Mouse (Mus musculus) cerebellum, adult 11 months (tissue): Measurements from ENCODE around the gene Prr12.
A peak's percentile ranks its signal among the peaks of the same experiment; 100 is the strongest.
"Not testable (repeated sequence)": the region's sequence is repeated elsewhere in the genome, so short reads cannot be mapped to it uniquely, and the experiment has no call there.

Source experiments
- DNase-seq: peaks from one replicate; pipeline ENCODE4 v3.0.0; 2022

Gene Prr12

DNA sequence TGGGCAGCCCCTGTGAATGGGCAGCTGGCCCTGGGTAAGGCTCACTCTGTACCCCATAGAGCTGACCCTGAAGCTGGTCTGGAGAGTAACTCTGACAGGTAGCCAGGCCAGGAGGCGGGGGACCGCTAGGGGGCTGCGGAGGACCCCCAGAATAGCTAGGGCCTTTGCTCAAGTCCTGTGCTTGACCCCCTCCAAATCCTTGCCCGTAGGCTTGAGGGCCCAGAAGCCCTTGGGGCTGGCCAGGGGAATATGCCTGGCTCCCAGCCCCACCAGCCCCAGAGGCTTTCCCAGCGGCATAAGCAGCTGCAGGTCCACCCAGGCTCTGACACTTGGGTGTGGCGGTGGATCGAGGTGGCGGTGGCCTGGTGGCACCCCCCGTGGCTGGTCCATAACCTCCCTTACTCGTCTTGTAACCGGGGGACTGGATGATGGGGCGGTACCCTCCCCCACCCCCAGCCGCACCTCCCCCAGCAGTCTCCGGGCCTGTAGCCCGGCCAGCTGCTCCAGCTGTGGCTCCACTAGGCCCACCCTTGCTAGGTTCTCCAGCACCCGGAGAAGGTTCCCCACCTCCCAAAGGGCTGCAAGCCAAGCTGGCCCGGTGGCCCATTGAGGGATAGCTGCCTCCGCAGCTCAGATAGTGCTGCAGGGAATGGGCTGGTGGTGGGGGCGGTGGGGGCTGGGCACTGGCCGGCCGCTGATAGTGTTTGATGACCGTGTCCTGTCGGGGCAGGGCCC lies 3.6 kb downstream of the Prr12 start:
- DNase-seq, result peak; percentile 34

- peak; percentile 43 for DNase-seq
Measured at GRCm38 (mm10) chr7:45048001-45048890, 4.4 kb downstream of the Prr12 start.

DNA sequence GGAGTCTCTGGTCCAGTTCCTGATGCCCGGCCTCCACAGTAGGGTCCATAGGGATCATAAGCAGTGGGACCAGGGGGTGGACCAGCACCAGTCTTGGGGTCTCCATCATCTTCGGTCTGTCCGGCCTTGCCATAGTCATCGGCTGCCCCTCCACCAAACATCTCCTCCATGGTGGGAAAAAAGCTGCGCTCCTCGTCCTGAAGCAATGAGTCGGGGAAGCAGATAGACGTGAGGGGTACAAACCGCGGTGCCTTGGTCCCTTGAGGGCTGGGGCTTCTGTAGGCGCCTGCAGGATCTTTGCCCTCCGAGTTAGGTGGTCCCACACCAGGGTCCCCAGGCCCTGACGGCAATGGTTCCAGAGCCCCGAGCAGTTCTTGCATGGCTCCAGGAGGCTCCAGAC lies 5.2 kb downstream of the Prr12 start:
- no peak for DNase-seq

GRCm38 (mm10) chr7:45046853-45047350 lies 5.8 kb downstream of the Prr12 start:
- no peak for DNase-seq

DNA sequence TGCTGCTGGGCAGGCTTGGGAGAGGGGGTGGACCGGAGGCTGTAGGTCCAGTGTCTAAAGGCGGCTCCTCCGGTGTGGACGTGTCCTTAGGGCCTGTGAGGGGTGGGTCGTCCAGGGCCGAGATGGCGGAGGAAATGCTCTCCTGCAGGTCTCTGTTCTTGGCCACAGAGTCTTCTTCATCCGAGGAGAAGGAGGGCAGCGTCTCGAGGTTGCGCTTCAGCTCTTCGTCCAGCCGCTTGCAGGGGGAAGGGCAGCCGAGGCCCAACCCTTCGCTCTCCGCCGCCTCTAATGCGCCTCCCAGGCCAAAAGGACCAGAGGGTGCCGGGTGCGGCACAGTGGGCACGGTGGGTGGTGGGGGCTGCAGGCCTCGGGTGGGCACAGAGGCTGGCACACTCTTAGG lies 6.9 kb downstream of the Prr12 start:
- no peak for DNase-seq

DNA sequence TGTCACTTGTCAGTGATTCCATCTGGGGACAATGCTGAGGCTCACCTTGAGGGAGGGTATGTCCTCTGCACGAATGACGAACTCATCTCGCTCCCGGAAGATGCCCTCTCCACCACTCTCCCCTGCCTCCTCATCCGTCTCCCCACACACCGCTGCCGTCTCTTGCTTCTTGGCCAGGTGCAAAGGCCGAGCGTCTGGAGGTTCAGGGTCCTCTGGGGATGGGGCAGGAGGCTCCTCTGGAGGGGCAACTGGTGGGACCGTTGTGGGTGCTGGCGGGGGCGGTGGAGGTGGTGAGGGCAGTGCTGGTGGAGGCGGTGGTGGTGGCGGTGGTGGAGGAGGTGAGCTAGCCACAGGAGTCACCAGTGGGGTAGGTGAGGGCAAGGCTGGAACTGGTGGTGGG lies 9.4 kb downstream of the Prr12 start:
- no peak for DNase-seq

DNA sequence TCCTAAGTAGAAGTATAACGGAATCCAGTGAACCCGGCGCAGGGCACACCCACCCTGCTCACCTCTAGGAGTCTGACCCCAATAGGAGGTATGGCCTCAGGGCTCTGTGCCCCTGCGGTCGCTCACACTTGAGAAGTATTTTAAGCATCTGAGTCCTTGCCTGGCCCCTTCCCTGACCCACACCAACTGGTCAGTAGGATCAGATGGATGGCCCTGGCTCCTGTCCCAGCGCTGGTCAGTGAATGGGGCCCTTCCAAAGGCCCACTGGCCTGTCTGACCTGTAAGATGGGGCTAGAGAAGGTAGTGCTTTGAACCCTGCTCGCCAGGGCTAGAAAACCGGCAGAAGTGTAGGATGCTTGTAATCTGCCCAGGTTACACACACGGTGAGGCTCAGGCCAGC lies 11.8 kb downstream of the Prr12 start:
- no peak for DNase-seq

- DNase-seq, result no peak
Measured at GRCm38 (mm10) chr7:45038411-45038810, 14.3 kb downstream of the Prr12 start.

DNA sequence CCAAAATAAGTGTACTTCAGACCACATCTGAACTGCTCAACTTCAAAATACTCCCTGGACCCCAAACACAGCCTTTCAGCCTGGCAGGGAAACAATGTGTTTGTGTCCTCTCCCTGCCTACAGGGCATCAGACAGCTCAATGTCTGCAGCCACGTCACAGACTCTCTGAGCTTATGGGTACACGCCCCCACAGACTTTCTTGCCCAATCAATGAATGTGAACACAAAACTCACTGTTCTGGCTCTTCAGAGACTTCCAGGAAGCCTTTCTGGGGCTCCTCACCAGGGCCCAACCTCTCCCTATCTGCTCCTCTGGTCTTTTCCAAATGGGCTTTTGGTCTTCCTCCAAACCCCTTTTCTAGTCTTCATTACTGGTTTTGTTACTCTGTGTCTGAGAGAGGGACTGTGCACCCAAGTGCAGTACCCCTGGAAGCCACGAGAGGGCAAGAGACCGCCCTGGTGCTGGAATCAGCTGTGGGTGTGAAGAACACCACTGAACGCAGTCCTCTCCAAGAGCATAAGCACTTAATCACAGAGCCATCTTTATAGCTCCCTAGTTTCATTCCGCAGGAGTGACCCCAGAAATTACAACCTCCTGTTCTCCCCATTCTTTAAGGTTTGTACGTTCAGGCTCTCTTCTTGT lies 14.8 kb downstream of the Prr12 start:
- no peak for DNase-seq

- DNase-seq, result no peak
Measured at GRCm38 (mm10) chr7:45036702-45037101, 16.0 kb downstream of the Prr12 start.

GRCm38 (mm10) chr7:45035631-45036030 lies 17.1 kb downstream of the Prr12 start:
- DNase-seq, result no peak

DNA sequence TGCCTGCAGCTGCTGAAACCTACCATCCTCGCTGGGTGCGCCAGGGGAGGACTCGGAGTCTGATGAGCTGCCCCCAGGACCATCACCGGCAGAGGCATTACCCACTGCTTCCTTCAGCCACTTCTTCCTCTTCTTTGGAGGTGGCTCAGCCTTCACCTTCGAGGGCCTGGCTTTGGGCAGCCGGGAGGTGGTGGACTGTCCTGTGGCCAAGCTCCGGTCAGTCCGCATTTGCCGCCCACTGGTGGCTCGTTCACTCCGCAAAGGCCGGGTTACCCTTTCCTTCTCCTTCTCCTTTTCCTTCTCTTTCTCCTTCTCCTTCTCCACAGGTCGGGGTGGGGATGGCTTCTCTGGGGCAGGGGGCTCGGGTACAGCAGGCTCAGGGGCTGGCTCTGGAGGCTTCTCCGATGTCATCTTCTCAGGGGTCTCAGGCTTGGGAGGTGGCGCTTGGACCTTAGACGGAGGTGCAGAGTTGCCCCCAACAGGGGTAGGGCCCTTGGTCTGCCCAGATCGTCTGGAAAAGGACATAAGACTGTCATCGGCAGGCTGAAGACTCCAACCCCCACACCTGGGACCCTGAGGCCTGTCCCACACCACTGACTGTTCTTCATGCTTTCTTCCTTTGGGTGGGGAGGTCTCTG lies 18.8 kb downstream of the Prr12 start:
- DNase-seq, result no peak

GRCm38 (mm10) chr7:45030857-45031256 lies 21.8 kb downstream of the Prr12 start:
- no peak for DNase-seq

DNA sequence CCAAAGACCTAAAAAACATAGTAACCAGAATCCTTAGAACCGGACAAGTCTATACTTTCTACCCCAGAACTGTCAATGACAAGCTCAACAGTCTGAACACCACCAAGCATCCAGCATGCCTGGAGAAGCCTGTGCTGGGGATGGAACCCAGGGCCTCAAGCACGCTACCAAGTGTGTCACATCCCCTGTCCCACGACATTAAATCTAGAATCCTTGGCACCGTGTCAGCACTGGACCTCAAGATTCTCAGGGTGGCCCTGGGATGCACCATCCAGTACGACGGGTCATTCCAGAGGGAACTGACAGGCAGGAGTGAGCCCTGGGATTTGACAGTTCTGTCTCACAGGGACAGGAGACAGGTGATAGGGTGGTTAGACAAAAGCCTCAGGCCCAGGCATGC lies 22.7 kb downstream of the Prr12 start:
- no peak for DNase-seq

DNA sequence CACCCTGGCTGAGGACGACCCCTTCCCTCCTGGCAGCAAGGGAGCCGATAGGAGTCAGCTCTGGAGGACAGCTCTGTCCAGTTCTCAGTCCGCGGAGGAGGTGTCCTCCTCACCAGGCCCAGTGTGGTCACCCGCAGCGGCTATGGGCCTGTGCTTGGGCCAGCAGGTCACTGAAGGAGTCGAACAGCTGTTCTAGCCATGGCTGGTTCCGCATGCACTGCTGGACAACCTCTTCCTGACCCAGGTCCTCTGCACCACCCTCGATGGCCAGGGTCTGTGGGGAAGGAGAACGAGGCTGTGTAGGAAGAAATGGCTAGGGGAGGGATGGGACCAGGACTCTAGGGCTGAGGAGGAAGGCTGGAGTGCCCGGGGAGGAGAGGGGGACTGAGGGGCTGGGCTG lies 24.3 kb downstream of the Prr12 start:
- DNase-seq, result no peak

DNA sequence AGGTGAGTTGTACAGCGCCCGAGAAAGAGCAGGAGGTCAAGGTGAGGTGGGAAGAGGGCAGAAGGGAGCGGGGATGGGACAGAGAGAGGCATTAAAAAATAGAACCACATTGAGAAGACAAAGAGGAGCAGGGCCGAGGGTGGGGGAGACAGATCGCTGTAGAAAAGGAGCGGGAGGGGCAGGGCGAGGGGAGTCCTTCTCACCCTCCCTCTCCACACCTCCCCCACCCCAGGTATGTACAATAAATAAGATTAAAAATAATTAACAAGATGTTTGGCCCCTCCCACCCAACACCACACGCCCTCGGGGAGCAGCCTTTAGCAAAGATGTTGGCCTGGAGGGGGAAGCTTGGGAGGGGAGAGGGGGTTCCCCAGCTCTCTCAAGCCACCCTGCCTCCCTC lies 24.9 kb downstream of the Prr12 start:
- DNase-seq, result no peak

- no peak for DNase-seq
Measured at GRCm38 (mm10) chr7:45026256-45026655, 26.4 kb downstream of the Prr12 start.

GRCm38 (mm10) chr7:45025601-45026220 lies 27.0 kb downstream of the Prr12 start:
- no peak for DNase-seq

DNA sequence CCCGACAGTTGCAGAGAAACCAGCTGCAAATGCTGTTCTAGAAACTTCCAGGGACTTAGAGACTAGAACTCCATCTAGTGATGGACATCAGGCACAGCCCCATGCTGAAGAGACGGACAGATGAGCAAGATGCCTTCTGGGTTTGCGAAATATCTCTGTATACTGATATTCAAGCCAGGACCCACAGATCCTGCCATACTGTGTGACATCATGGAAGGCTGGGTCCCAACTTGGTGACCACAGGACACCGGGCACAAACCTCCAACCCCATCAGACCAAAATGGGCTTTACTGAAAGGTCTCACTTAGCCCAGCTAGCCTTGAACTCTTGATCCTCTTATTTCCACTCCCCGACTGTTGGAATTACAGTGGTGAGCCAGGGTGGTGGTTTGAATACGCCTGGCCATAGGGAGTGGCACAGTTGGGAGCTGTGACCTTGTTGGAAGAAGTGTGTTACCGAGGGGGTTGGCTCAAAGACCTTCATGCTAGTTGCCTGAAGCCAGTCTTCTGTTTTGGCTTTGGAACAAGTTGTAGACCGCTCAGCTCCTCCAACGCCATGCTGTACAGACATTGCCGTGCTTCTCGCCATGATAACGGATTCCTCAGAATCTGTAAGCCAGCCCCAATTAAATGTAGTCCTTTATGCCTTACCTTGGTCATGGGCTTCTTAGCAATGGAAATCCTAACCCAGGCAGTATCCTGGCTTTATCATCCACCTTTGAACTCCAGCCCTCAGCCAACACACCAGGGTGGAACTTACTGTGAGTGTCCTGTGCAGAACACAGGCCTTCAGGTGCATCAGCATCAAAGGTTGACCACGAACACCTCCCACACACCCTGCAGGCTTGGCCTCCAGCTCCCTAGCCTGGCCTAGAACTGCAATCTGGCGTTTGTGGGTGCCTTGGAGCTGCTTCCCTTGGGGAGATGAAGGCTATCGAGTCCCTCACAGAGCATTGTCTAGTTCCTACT lies 28.1 kb downstream of the Prr12 start:
- DNase-seq, result no peak

DNA sequence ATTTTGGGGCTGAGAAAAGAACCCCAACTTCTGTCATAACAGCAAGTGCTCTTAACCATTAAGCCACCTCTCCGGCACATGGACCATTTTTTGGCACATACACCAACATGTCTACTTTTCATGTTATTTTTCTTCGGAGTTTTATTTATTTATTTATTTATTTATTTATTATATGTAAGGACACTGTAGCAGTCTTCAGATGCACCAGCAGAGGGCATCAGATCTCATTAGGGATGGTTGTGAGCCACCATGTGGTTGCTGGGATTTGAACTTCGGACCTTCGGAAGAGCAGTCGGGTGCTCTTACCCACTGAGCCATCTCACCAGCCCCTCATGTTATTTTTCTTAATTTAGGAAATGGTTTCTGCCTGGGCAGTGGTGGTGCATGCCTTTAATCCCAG lies 29.0 kb downstream of the Prr12 start:
- DNase-seq, result not testable (repeated sequence)

DNA sequence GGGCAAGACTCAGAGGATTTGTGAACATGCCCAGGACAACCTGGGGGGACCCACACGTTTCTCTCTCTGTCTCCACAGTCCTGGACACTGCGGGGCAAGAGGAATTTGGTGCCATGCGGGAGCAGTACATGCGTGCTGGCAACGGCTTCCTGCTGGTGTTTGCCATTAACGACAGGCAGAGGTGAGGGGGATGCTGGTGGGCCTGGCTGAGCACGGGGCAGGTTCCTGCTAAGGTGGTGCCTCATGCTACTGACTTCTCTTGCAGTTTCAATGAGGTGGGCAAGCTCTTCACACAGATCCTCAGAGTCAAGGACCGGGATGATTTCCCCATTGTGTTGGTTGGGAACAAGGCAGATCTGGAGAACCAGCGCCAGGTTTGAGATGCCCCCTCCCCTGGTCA lies 32.5 kb downstream of the Prr12 start:
- DNase-seq, result no peak
